Mouse (Mus musculus) right cerebral cortex, adult 18-20 months (tissue): ENCODE results near the gene Prpf4b.
"Not testable (repeated sequence)": the region's sequence is repeated elsewhere in the genome, so short reads cannot be mapped to it uniquely, and the experiment has no call there.

Experiments used
- DNase-seq: peaks from one replicate; pipeline ENCODE4 v3.0.0; 2022; ENCODE audit warnings: mixed read lengths

Gene Prpf4b

DNA sequence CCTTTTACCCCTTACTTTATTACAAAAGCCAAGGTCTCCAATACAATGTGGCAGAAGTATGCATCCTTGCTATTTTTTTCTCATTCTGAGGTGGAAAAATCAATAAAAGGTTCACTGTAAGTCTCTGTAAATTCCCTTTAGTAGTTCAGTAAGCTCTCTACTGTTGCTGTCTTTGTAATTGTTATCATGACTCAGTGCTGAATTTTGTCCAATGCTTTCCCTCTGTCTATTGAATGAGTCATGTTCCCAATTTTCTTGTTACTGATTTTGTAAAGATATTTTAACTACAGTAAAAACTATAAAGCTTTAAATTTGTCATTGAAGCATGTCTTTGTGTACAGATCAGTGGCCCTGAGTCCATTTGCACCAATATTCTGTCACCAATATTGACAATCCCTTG lies 67.3 kb downstream of the Prpf4b start:
- no peak for DNase-seq

DNA sequence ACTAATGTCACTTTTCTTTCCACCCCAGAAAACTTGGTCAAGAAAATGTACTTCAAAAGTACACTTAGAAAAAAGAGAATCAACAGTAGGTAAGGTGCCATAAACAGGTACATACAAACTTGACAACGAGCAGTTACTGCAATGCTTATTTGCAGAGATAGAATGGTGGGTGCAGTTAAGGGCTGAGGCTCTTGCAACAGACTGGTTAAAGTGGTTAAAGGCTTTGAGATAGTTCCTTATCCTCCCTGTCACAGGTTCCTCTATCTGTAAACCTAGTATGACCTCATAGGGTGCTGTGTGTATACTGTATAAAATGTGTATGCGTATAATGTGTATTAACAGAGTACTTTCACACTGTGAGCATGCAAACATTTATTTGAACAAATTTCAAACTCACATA lies 76.3 kb downstream of the Prpf4b start:
- not testable (repeated sequence) for DNase-seq
